Mouse (Mus musculus) pancreas, adult 10 weeks (tissue): ENCODE data around the gene 1700057G04Rik. TPM values are rescaled to one million over a fixed set of nuclear protein-coding genes. Genes with fewer than 3 reads are reported as not detected.

Experiments used
- polyA plus RNA-seq: library from polyadenylated mRNA; stranded (reverse); fragments of 350-450 nt; fragmentation: Illumina TruSeq; extraction: RNeasy Lipid Tissue Mini Kit (QIAGEN cat#74804); gene quantifications from one replicate; pipeline ENCODE4 v1.2.3, GENCODE M21; 2015; ENCODE audit warnings: low read depth, low replicate concordance; ENCODE audit not compliant: insufficient read depth

Gene 1700057G04Rik
- polyA plus RNA-seq = not detected

DNA sequence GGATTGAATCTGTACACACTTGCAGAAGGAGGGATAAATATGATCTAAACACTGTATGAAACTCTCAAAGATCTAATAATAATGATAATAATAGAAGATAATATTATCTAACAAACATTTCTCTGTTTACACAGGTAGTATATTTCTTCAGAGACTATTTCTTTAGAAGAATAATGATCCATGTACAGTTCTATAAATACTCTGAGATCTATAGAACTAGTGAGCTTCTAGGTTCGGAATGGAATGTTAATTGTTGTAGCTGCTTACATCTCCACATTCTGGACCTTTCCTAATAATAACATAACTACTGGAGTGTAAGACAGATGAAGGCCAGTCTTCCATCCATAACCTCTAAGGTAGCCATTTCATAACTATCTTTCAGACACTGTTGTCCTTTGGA, at the start of gene 1700057G04Rik:
Gene 1700057G04Rik (plus strand): TSS at position 301 of the 400 bp plus-strand sequence.

DNA sequence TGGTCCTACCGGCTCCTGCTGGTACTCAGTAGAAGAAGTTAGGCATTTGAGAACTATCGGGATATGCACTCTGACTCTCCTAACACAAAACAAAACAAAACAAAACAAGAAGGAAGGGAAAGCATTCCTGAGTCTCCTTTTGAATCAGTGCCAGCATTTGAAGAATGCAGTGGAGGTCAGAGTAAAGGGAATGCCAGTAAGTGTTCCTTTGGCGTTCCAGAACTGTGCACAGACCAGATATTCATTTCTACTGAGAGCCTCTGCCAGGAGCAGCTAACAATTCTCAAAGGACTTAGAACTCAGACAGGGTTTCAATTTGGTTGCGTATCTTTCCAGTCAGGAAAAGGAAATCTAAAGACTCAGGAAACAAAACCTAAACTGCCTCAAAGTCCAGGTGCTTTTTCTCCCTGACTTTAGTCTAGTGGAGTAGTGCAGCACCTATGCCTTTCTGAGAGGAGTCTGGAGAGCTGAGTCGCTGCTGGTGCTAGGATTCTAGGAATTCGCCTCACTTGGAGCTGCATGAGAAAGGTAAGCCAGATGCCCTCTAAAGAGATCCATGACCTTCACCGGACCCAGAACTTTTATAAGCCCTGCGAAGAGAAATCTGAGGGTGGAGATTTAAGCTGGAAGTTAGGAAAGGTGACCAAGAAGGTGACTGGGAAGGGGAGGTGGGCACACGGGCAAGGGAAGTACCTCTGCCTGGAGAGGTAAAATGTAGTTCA, 33.5 kb upstream of the 1700057G04Rik start, which contains the start of gene Plscr2:
Gene Plscr2 (plus strand): TSS at position 117 of the 722 bp plus-strand sequence.

Other genes with a start within 250 kb of the 1700057G04Rik start
- gene Plscr5, start 116.4 kb upstream of the 1700057G04Rik start, polyA plus RNA-seq = not detected
- gene Plscr1, start 59.6 kb upstream of the 1700057G04Rik start, polyA plus RNA-seq = 8.7 TPM
- gene Plscr2, start 33.8 kb upstream of the 1700057G04Rik start, polyA plus RNA-seq = 12.8 TPM
- 6.0 TPM for gene Plscr4, start 148.0 kb downstream of the 1700057G04Rik start, polyA plus RNA-seq
- gene Plod2, start 232.8 kb downstream of the 1700057G04Rik start, polyA plus RNA-seq = 5.2 TPM